Mouse (Mus musculus) adrenal gland, adult 2 months (tissue): Measurements from ENCODE around the gene Ubash3a. TPM values are rescaled to one million over a fixed set of nuclear protein-coding genes. Genes with fewer than 3 reads are reported as not detected.
A peak's percentile ranks its signal among the peaks of the same experiment; 100 is the strongest.

ENCODE experiments used
- DNase-seq: peaks from one replicate; pipeline ENCODE4 v3.0.0; 2021
- long read RNA-seq: library from polyadenylated mRNA; stranded (forward); transcript quantifications from one replicate; pipeline ENCODE4 v2.0.0, GENCODE M21; 2021
- polyA plus RNA-seq: library from polyadenylated mRNA; depleted of rRNA; stranded (reverse); fragments of >200 nt; gene quantifications from 2 replicates; pipeline ENCODE4 v1.2.3, GENCODE M21; 2012; rRNA removed
- total RNA-seq, 2 experiments: library from RNA; stranded (reverse); gene quantifications; 2 replicates each; pipeline ENCODE4 v1.2.3; 2021

Gene Ubash3a
- total RNA-seq (under 1 TPM in 1 of 2 experiments, not detected in 1; 0.24 TPM), polyA plus RNA-seq (0.16 and 0.18 TPM in 2 replicates)
- long read RNA-seq, result 0 reads

DNA sequence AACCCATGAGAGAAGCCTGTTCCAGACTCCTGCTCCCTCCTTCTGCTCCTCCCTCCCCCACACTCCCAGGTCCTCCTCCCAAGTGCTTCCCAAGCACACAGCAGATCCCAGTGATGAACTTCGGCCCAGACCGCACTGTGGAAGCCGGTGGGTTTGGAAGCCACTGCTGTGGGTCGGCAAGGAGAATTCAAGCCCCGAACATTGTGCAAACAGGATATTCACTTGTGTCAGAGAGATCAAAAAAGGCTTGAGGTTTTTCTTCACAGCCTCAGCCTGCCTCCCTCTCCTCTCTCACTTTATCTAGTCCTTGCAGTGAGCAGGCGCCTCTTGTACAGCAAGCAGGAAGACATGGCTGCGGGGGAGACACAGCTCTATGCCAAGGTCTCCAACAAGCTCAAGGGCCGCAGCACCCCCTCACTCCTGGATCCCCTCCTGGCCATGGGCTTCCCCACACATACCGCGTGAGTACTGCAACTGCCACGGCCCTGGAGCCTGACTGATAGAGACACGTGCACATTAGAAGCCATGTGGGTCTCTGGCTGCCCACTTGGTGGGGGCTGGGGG lies at the start of gene Ubash3a:
TSS of gene Ubash3a (plus strand) at position 103 of the 564 bp plus-strand sequence.
- DNase-seq, result no peak

DNA sequence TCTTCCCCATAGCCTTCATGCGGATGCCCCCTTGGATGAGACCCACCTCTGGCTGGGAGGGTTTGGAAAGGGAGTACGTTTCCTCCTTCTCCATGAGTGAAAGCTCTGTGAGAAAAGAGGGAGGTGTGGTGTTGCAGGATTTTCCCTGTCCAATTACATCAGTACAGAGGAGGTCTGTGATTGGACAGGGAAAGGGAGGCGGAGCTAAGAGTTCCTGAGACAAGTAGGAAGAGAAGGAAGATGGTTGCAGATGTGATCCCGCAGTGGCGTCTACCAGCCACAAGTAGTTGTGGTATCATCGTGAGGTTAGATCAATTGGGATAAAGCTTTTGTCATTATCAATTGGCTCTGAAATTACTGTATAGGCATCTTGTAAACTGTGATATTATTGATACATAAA lies 49.8 kb upstream of the Ubash3a start:
- DNase-seq, result no peak

DNA sequence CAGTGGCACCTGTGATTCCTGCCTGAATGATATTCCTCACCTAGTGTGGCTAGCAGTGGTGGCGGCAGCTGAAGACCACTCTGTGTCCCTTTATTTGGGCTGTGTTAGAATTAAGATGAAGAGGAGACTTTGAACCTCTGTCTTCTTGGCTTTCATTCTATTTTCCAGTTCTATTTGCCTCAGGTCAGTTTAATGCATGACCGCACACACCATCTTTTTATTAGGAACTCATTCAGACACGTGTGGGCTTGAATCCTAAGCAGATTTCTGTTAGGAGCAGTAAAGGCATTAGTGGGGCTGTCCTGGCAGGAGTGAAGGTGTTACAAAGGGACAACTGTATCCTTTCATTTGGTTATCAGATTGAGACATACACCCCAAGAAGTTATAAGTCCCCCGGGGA lies 47.4 kb upstream of the Ubash3a start:
- no peak for DNase-seq

DNA sequence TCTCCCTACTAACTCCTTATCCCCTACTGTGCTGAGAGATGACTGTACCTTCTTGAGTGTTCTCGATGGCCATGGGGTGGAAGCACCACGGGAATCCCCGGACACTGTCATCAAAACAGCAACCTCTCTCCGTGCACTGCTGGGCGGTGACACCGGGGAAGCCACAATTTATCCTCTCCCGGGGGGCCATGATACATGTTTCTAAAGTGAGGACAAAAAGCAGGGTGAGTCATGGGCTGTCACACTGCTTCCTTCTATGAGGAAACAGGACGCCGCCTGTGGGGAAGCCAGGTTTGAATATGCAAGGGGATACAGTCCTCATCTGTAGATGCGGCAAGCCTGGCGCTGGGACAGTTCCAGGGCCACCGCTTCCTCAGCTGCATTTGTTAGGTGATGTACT lies 45.1 kb upstream of the Ubash3a start:
- DNase-seq, result peak; percentile 6

DNA sequence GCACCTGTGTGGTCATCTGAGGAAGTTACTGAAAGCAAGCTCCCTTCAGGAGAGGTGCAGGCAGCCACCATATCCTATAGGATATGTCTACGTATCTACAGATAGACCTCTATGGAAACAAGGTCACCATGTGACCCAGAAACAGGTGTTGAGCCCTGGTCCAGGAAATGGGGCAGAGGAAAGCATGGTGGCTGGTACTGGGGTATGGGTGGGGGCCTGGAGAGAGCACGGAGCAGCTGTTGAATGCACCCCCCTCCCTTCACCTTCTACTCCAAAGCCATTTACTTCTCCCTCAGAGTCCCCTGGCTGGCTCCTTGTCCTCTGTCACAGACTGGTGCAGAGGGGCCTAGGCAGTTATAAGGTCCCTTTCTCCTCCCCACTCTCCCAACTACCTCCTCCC lies 43.9 kb upstream of the Ubash3a start:
- DNase-seq, result no peak

DNA sequence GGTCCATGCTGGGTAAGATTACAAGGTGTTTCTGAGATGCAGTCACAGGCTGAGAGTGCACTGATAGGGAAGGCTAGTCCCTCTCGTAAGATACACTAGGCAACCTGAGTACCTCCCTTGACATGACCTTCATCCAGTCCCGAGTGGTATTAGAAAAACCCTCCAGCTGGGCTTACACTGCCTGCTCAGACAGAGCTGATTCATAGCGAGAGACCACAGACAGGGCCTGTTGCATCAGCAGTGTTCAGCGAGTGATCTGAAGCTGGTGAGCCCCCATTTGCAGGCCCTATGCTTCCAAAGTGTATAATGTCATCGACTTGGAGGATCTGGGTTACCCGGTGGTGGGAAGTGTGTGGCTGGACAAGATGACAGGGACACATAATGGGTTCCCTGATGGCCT lies 42.5 kb upstream of the Ubash3a start, which contains the start of gene Tff1:
TSS of gene Tff1 (minus strand) at position 151 of the 400 bp plus-strand sequence.
- DNase-seq, result no peak

DNA sequence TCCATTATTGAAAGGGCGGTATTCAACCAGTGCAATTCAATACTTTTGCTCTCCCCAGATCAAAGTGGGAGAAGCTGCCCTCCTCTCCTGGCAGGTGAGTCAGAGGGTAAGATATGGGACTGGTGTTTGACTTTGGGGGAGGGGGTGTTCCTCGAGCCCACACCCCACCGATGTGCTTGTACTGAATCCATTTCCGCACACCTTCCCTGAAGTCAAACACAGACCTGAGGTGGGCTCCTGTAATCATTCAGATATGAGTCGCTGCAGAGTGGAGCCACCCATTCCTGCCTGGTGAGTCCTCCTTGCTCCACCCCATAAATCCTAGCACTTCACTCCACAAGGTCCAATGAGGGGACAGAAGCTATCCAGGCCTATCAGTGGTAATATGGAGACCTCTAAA lies 37.9 kb upstream of the Ubash3a start:
- no peak for DNase-seq

DNA sequence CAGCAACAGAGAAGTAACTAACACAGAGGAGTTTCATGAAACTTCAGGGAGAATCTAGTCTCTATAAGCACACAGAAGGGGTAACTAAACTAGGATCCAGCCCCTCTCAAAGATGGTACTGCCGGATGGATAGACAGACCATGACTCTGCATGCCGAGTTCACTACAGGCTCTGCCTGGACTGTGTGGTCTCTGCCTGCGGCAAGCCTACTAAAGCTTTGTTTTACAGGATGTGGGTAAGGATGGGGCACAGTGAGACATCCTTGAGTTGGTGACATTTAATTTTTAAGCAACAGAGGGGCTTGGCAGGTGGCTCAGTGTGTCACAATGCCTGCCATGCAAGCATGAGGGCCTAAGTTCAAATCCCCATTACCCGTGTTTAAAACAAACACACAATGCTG lies 31.4 kb upstream of the Ubash3a start:
- DNase-seq, result no peak

DNA sequence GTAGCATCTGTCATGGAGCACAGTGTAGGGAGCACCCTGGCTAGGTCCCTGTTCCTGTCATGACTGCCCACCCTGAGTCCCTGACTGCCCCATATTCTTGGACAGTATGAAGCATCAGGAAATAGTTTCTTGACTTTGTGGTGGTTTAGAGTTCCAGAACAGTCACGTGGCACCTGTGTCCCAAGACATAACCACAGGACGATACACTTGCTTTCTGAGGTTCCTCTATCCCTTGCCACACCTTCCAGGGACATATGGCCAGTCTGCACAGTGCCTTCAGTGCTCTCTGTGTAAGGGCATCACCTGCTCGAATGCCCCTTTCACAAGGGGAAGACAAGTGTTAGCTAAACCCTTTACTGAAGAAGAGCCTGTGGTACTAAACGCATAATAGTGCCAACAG lies 26.2 kb upstream of the Ubash3a start:
- no peak for DNase-seq

DNA sequence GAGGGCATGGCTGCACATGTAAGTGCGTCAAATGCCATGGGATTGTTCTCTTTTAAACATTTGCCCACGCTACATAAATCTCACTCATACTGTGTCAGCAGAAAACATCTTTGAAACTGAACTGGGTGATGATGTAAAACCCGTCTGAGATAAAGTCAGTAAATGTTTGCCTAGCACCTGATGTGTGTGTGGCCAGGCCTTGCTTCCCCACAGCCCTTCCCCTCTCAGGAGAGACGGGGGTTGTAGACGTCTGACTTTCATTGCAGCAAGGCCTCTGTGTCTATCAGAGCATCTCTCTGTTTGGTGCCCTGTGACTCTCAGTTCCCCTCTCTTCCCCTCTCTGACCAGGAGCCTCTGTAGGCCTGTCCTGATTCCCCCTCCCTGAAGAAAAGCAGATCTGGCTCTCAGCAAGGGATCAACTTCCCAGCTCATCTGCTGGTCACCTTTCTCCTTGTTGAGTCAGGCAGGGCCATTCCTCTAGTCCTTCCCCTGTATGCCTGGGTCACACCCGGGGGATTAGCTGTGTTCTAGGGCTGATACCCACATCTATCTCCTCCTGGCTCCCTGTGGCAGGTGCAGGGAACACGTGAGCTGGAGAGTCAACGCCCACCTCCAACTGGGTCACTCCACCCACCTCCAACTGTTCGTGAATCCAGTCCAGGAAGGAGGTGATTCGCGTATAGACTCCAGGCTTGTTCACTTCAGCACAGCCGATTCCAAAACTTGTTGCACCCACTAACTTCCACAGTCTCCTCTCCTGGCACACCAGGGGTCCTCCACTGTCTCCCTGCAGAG lies 24.3 kb upstream of the Ubash3a start:
- DNase-seq, result no peak

DNA sequence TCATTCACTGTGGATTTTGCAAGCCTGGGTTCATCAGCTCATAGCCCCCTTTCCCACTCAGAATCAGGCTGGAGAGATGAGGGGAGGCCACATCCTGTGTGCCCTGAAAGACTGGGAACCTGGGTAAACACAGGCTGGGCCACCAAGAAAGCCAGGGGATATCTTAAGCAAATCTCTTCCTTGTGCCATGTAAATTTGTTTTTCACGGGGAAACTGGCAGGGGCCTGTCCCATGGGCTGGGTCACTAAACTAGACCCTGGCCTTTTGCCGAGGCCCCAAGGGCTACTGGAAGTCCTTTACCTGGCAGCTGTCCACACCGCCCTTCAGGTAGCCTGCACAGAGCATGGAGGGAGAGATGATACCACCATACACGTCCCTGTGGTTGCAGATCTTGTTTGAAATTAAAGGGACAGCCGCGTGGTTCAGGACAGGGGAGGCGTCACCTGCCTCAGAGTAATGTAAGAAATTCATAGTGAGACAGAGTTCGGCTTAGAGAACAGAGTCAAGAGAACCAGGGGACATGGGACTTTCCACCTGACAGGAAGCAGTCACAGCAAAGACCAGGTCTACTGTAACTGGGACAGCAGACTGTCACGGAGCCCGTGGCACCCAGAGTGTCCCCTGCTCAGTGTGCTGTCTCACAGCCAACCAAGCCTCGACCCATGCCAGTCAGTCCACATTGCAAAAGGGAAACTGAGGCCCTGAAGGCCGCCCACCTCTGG lies 23.2 kb upstream of the Ubash3a start:
- no peak for DNase-seq

DNA sequence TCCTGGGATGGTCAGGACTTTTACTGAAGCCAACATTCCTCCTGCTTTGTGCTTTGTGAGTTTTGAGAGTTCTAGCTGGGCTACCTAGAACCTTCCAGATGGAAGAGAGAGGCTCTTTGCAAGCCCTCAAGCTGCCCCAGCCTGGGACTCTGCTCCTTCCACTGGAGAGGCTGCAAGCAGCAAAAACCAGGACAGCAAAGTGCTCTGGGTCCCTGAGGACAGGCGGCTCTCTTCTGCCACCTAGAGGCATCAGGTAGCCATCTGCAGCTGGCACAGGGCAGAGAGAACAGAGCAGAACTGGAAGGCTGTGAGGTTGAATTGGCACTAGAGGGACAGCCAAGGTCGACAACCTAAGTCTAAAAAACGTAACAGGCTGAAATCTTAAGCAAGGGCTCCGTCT lies 20.3 kb upstream of the Ubash3a start:
- peak; percentile 74 for DNase-seq

DNA sequence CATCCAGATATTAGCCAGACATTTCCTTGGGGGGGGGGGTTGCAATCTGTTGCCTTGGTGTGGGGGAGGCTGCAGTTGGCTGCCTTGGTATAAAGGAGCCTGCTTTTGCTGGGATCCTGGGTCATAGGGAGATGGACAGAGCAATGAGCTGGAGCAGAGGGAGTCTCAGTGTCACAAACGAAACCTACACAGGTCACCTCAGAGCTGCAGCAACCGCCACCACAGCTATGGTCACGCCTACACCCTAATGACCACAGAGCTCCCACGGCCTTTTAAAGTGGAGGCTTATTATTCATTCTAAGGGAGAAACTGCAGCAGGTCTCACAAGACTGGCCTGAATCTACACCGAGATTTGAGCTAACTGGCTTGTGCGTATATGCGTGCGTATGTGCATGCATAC lies 15.8 kb upstream of the Ubash3a start:
- no peak for DNase-seq

DNA sequence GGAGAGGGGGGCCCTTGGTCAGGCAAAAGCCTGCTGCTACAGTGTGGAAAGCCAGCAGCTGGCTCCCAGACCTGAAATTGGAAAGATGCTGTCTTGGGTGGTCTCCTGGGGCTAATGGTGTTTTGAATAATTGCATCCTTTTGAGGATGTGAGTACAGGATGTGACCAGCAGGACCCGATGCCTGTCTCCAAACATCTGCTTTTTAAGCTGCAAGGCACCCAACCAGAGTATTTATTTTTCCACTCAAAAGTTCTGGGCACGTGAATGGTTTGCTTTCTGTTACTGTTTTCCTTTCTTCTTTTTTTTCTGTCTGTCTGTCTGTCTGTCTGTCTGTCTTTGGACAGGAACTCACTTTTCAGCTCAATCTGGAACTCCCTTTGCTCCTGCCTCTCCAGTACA lies 15.0 kb upstream of the Ubash3a start:
- DNase-seq, result no peak

DNA sequence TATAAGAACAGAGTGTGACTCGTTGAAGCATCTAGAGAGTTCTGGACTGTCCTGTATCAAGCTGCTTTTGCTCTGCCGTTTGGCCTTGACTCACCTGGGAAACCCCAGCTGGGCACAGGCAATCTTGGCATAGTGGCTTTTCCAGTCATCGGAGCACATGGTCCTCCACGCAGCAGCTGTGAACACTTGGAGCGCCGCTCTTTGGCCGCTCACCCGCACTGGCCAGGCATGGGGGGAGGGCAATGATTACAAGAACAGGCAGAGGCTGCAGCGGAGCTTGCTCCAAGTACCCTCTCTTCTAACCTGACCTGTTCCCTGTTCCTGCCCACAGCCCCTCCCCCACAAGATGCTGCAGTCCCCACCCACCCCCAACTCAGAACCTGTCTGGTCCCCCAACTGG lies 14.3 kb upstream of the Ubash3a start:
- DNase-seq, result no peak

DNA sequence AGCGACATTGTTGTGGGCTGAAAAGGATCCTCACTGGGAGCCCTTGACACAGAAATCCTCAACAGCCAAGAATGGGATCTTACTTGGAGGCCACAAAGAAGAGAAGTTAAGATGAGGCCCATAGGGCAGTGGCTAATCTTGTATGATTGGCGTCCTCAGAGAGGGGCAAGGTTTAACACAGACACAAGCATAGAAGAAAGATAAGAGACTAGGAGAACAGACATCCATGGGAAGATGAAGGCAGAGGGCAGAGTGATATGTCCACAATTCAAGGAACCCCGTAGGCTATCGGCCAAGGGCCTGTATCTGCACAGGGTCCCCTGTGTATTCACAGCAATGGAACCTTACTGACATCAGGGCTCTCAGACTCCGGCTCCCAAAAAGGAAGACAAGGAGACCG lies 12.5 kb upstream of the Ubash3a start:
- DNase-seq, result no peak

DNA sequence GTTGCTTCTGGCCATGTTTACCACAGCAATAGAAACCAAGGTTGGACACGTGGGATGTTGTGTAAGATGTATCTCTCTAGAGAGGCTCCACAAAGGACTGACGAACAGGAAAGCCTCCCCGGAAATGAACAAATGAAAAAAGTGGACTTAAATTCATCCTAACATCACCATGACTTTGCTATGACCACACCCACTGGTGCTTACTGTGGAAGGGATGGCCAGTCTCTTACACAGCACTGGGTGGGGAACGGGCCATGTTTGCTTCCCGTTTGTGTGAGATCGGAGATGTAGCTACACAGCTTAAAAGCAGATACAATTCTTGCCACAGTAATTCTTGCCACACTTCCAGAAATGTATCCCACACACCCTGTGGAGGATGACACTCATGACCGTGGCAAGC lies 11.4 kb upstream of the Ubash3a start:
- DNase-seq, result no peak

DNA sequence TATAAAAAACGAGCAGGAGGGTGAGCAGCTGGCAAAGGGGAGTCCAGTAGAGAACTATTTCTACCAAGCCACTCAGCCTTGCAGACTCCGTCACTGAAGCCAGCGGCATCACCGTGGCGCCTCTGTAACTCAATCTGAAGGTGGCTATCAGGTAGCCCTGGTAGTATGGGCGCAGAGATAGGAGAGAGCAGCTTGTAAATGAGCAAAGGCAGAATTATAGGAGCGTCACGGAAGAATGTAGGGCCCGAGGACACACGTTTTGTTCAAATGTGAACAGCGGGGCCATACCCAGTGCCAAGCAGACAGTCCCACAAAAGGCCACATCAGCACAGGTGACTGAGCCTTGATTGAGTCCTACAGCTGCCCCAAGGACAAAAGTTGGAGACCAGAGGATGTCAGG lies 8.8 kb upstream of the Ubash3a start, which contains the start of gene Tmprss3:
TSS of gene Tmprss3 (minus strand) at position 101 of the 400 bp plus-strand sequence.
- DNase-seq, result no peak

DNA sequence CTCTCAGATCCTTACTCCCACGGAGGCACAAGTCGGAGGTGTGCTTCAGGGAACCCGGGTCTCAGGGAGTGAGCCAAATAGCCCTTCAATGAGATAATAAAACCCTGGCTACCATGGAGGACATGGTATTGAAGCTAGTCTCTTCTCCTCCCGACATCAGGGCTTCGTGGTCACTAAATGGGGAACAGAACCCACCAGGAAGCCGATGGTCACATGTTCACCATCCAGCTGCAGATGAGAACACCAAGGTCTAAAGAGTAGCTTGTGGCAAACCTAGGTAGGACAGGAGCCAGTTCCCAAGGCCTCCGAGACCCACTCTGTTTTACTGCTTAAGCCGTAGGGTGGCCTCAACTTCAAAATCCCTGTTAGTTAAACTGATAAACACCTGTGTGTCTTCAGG lies 981 bp downstream of the Ubash3a start:
- DNase-seq, result no peak

DNA sequence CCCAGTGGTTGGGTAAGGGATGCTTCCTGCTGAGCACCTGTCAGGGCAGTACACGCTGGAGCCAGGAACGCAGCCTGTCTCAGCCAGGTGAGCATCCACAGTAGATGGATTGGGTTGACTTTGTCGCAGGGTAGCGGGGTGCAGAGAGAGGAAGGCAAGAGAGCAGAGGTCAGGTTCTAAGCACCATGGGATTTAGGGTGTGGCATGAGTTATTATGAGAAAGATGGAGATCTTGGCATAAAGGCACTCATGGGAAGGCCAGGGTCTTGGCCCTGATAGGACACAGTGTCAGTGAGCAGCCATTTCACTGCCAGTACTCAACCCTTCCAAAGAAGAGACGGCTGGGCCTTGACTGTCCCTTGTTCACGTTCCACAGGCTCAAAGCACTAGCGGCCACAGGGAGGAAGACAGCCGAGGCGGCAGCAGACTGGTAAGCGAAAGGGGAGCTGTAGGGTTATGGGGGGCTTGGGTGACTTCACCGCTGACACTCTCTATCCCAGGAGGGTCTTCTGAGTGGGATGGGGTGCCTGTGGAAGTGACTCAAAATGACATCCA lies 1.8 kb downstream of the Ubash3a start:
- no peak for DNase-seq

DNA sequence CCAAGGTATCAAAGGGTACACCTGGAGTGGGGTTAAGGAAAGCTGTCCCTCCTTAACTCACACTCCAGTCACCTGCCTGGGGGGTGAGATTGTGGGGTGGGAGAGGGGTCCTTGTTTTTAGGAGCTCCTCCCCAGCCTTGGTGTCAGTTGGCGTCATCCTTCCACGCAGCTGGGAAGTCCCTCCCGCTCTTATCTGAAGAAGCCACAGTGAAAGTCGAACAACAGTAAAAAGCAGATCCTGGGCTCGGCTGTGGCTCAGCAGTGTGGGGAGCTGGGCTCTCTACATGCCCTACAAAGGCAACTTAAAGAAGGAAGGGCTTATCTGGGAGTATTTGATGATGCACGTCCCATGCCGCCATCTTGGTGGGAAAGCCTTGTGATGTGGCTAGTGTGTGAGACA lies 2.6 kb downstream of the Ubash3a start:
- no peak for DNase-seq

DNA sequence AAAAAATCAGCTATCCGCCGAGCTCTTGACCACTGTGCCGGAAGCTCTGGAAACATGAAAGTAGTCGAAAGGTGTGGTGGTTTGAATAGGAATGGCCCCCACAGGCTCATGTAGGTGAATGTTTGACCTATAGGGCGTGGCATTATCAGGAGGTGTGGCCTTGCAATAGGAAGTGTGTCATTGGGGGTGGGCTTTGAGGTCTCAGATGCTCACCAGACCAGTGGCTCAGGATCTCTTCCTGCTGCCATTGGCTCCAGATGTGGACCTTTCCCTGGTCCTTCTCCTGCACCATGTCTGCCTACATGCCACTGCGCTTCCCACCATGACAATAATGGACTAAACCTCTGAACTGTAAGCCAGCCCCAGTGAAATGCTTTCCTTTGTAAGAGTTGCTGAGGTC lies 4.2 kb downstream of the Ubash3a start:
- no peak for DNase-seq
